Mouse (Mus musculus) CD4-positive helper T cell, adult 2 months (primary cell): ENCODE measurements around the gene Nfkbie.

Experiments used
- DNase-seq: peaks from one replicate; pipeline ENCODE4 v3.0.0-alpha.2; 2012; ENCODE audit warnings: low read depth, missing footprints, low spot score

Gene Nfkbie

DNA sequence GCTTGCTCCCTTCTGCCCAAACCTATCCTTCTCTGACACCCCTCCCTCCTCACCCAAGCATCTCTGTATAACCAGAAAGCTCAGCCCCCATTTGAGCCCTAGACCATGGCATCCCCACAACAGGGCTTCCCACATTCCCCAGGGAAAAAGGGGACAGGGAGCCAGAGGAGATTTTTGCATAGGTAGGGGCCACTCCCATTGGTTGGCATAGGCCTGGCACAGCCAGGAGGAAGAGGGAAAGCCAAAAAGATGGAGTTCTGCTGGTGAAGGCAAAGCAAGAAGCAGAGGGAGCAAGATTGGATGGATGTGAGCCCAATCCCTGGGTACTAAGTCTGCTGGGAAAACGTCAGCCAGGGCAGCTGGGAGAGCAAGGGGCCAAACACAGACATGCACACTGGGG is 12.4 kb upstream of the Nfkbie start:
- no peak for DNase-seq

GRCm38 (mm10) chr17:45544001-45544872 is 11.3 kb upstream of the Nfkbie start:
- DNase-seq = no peak

- no peak for DNase-seq
Observed at GRCm38 (mm10) chr17:45544873-45545277, 10.6 kb upstream of the Nfkbie start.

- DNase-seq = no peak
Observed at GRCm38 (mm10) chr17:45545278-45545961, 10.1 kb upstream of the Nfkbie start.

- no peak for DNase-seq
Observed at GRCm38 (mm10) chr17:45546941-45547340, 8.6 kb upstream of the Nfkbie start.

GRCm38 (mm10) chr17:45547461-45548190 is 7.9 kb upstream of the Nfkbie start:
- no peak for DNase-seq

DNA sequence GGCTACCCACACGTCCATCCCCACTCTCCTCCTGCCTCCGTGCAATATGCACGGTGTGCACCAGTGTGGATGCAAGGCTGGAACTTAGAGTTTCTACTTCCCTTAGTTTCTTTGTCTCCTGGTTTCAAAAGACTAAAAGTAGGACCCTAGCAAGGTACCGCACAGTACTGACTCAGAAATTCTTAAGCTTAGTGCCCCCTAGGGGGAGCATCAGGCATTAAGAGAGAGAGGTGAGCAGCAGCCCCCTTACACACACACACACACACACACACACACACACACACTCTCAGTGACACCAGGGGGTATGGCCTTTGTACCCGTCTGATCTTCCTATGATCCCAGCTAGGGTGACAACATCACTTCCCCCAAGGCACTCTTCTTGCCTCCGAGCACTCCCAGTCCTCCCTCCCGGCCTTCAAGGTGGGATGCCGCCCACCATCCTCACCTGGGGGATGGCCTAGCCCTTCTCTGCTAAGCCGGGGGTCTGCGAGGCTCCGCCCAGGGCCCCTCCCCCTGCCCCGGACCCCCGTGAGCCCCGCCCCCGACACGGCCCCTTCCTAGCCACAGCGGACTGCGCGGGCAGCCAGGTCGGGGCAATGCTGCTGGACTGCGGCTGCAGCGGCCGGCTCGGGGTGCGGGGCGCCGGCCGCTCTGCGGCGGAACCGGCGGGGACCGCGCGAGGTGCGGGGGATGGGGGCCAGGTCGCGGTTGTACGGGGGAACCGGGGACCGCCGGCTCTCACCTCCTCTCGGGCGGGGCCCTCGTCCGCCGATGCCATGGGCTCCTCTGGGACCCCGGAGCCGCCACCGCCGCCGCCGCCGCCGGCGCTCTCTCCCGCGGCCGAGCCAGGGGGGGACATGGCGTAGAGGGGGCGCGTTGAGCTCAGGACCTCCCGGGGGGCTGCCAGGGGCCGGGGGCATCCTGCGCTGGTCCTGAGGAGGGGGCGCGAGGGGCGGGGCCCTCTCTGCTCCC is 6.7 kb upstream of the Nfkbie start:
- DNase-seq = peak; percentile 44

DNA sequence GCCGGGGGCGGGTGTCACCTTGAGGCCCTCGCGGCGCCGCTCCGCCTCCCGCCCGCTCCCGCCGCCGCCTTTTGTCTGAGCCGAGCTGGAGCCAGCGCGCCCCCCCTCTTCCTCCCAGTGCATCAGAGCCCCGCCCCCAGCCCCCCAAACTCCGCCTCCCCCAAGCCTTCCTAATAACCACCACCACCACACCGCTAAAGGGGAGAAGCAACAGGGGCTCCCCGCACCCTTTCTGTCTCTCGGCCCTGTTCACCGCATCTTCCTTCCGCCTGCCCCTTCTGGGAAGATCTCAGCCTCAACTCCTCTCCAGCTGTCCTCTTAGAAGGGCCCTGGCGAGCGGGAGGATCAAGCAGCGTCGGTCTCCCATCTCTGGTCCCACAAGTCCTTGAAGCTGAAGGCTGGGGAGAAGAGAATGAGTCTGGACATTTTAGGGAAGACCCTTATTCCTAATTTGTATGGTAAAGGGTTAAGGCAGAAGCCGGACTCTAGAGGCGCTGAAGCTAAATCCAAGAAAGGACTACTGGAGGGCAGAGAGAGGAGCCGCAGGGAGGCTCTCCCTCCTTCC is 5.8 kb upstream of the Nfkbie start, which contains the start of gene Tmem151b:
TSS of gene Tmem151b (minus strand) at position 61 of the 565 bp plus-strand sequence.
- DNase-seq = peak; percentile 45

GRCm38 (mm10) chr17:45550253-45550652 is 5.2 kb upstream of the Nfkbie start:
- DNase-seq = no peak

- DNase-seq = no peak
Observed at GRCm38 (mm10) chr17:45551249-45551796, 4.2 kb upstream of the Nfkbie start.

- peak; percentile 86 for DNase-seq
Observed at GRCm38 (mm10) chr17:45551816-45552451, 3.6 kb upstream of the Nfkbie start.

GRCm38 (mm10) chr17:45553065-45553464 is 2.4 kb upstream of the Nfkbie start:
- DNase-seq = no peak

GRCm38 (mm10) chr17:45554420-45554819 is 1.1 kb upstream of the Nfkbie start:
- peak; percentile 42 for DNase-seq

- no peak for DNase-seq
Observed at GRCm38 (mm10) chr17:45556107-45556489, 595 bp downstream of the Nfkbie start.

GRCm38 (mm10) chr17:45556514-45557245 is 1.2 kb downstream of the Nfkbie start:
- DNase-seq = no peak

DNA sequence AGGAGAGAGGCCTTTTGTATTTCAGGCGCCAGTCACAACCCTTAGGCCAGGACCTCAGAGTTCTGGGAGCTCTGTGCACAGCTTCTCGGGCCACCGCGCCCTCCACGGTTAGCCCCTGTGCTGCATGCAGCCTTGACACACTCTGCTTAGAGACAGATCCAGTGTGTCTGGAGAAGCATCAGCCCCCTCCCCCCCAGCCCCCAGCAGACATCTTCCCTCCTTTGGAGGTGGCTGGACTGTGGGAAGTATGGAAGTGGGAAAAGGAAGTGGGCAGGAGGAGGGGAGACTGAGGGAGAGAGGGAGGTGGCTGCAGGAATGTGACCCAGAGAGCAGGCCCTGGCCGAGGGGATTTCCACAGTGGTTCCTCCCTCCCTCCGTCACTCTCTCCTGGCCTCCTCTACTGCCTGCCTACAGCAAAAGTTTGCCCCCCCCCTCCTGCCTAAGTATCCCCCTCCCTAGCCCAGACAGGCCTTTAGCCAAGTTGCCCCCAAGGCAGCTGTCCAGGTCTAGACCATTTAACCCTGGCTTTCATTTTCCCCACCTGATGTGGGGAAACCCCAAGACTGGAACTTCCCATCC is 1.8 kb downstream of the Nfkbie start:
- peak; percentile 68 for DNase-seq

DNA sequence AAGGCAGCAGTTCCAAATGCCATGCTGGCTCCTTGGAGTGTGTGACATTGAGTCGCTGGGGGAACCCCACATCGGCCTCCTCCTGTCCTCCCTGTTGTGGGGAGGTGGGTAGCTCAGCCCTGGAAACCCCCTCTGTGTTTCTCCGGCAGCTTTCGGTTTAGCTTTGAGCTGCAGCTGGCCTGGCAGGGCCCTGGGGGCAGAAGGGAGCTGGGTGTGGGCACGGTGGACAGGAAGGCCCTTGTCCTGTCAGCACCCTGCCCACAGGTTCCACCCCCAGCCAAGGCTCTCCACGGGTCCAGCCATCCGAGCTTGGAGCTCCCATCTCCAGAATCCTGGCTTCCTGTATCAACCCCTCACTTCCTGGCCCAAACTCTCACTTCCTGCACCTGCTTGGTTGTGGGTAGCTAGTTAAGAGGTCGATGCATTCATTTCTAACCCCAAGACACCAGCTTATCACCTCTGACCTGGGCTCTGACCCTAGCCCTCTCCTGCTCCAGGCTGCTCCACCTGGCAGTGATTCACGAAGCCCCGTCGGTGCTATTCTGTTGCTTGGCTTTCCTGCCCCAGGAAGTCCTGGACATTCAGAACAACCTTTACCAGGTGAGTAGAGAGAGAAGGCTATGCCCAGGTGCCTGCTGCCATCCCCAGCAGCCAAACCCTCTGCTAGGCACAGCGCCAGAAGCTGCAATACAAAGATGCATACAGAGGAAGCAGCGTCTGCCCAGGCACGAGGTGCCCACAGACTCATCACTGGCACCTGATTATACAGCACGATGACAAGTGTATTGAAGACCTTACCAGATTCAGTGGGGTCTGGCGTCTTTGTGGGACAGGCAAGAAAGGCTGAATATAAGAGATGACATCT is 2.7 kb downstream of the Nfkbie start:
- peak; percentile 83 for DNase-seq
